Mouse (Mus musculus): ENCODE measurements around the gene Ssna1.

Gene Ssna1

GRCm38 (mm10) chr2:25290101-25290815, 18.0 kb upstream of the Ssna1 start:
- DNase-seq (ENCODE audit: low read depth) = no peak

GRCm38 (mm10) chr2:25289651-25290050, 17.4 kb upstream of the Ssna1 start, which contains the start of gene Lrrc26:
Gene Lrrc26, plus strand, starts transcription at chr2:25289915.
- DNase-seq (ENCODE audit: low read depth) = no peak

GRCm38 (mm10) chr2:25288734-25289345, 16.6 kb upstream of the Ssna1 start:
- no peak for DNase-seq (ENCODE audit: low read depth)

GRCm38 (mm10) chr2:25287927-25288649, 15.8 kb upstream of the Ssna1 start, which contains the start of gene Tmem210:
Gene Tmem210, plus strand, starts transcription at chr2:25288145.
- DNase-seq (ENCODE audit: low read depth) = no peak

GRCm38 (mm10) chr2:25286837-25287636, 14.8 kb upstream of the Ssna1 start:
- no peak for DNase-seq (ENCODE audit: low read depth)

GRCm38 (mm10) chr2:25286314-25286713, 14.1 kb upstream of the Ssna1 start:
- no peak for DNase-seq (ENCODE audit: low read depth)

GRCm38 (mm10) chr2:25285551-25285950, 13.3 kb upstream of the Ssna1 start:
- no peak for DNase-seq (ENCODE audit: low read depth)

GRCm38 (mm10) chr2:25278928-25279882, 7.0 kb upstream of the Ssna1 start:
- peak; percentile 67 for DNase-seq (ENCODE audit: low read depth)

- no peak for DNase-seq (ENCODE audit: low read depth)
These were observed 772 bp upstream of the Ssna1 start for GRCm38 (mm10) chr2:25273010-25273409.

- DNase-seq (ENCODE audit: low read depth) = no peak
These were observed 277 bp upstream of the Ssna1 start for GRCm38 (mm10) chr2:25272515-25272914.

GRCm38 (mm10) chr2:25267746-25268309, 4.4 kb downstream of the Ssna1 start:
- DNase-seq (ENCODE audit: low read depth) = no peak

GRCm38 (mm10) chr2:25267241-25267640, 5.0 kb downstream of the Ssna1 start:
- DNase-seq (ENCODE audit: low read depth) = no peak

GRCm38 (mm10) chr2:25266720-25267119, 5.5 kb downstream of the Ssna1 start:
- DNase-seq (ENCODE audit: low read depth) = no peak

GRCm38 (mm10) chr2:25265897-25266656, 6.2 kb downstream of the Ssna1 start:
- no peak for DNase-seq (ENCODE audit: low read depth)

- peak; percentile 91 for DNase-seq (ENCODE audit: low read depth)
These were observed 7.4 kb downstream of the Ssna1 start for GRCm38 (mm10) chr2:25264851-25265250.

- DNase-seq (ENCODE audit: low read depth) = no peak
These were observed 8.0 kb downstream of the Ssna1 start for GRCm38 (mm10) chr2:25264286-25264660.

GRCm38 (mm10) chr2:25263623-25264285, 8.5 kb downstream of the Ssna1 start:
- no peak for DNase-seq (ENCODE audit: low read depth)

- no peak for DNase-seq (ENCODE audit: low read depth)
These were observed 9.2 kb downstream of the Ssna1 start for GRCm38 (mm10) chr2:25262795-25263622.
